Mouse (Mus musculus) testis, adult 2 months (tissue): ENCODE measurements around the gene Coro2b.

ENCODE experiments used
- CTCF ChIP-seq: fragments of 200-500 bp; IDR thresholded peaks from 2 replicates; pipeline ENCODE4 v1.5.1; 2012; ENCODE audit warnings: low read depth, mild to moderate bottlenecking, inconsistent platforms, low read length, moderate library complexity; ENCODE audit not compliant: control insufficient read depth, insufficient read depth, insufficient replicate concordance
- POLR2A ChIP-seq: fragments of 200-500 bp; IDR thresholded peaks from 2 replicates; pipeline ENCODE4 v1.6.1; 2012; ENCODE audit warnings: low read depth, mild to moderate bottlenecking, inconsistent platforms, low read length, moderate library complexity; ENCODE audit not compliant: control insufficient read depth

GRCm38 (mm10) chr9:62577558-62577957 is 40.7 kb upstream of the Coro2b start:
- no peak for TF ChIP-seq CTCF
- TF ChIP-seq POLR2A = no peak
